Mouse (Mus musculus): ENCODE measurements around the gene Pcbp1.

The Pcbp1 gene

GRCm38 (mm10) chr6:86526032-86526960 is at the start of gene Pcbp1:
Gene Pcbp1, minus strand, starts transcription at chr6:86526321.
- CTCF ChIA-PET = no interaction called here

GRCm38 (mm10) chr6:86574495-86574894 is 48.4 kb upstream of the Pcbp1 start:
- CTCF ChIA-PET = no interaction called here

GRCm38 (mm10) chr6:86570830-86571229 is 44.7 kb upstream of the Pcbp1 start:
- CTCF ChIA-PET = interaction anchor here (0.6 to 0.7 kb wide), 2 partner anchors 9 to 11 kb away, joined by 3 to 4 read pairs; no protein-coding TSS in a partner anchor

GRCm38 (mm10) chr6:86569461-86569820 is 43.3 kb upstream of the Pcbp1 start:
- CTCF ChIA-PET = interaction anchor here (0.7 kb wide), 1 partner anchor 8 kb away, joined by 6 read pairs; no protein-coding TSS in a partner anchor

- CTCF ChIA-PET = interaction anchor here (0.7 kb wide), 1 partner anchor 9 kb away, joined by 6 read pairs; no protein-coding TSS in a partner anchor
Observed at GRCm38 (mm10) chr6:86568816-86569460, 42.8 kb upstream of the Pcbp1 start.

- CTCF ChIA-PET = interaction anchor here (0.5 kb wide), 1 partner anchor 28 kb away, joined by 3 read pairs; no protein-coding TSS in a partner anchor
Observed at GRCm38 (mm10) chr6:86565782-86566181, 39.7 kb upstream of the Pcbp1 start.

- CTCF ChIA-PET = interaction anchor here (0.6 kb wide), 1 partner anchor 26 kb away, joined by 3 read pairs; no protein-coding TSS in a partner anchor
Observed at GRCm38 (mm10) chr6:86557182-86557581, 31.1 kb upstream of the Pcbp1 start.

GRCm38 (mm10) chr6:86556345-86557058 is 30.4 kb upstream of the Pcbp1 start:
- CTCF ChIA-PET = interaction anchor here (0.6 kb wide), 1 partner anchor 26 kb away, joined by 3 read pairs; no protein-coding TSS in a partner anchor

GRCm38 (mm10) chr6:86550587-86550986 is 24.5 kb upstream of the Pcbp1 start:
- CTCF ChIA-PET = interaction anchor here (1.0 kb wide), 1 partner anchor 33 kb away, joined by 4 read pairs; no protein-coding TSS in a partner anchor

GRCm38 (mm10) chr6:86547880-86548367 is 21.8 kb upstream of the Pcbp1 start:
- CTCF ChIA-PET = no interaction called here

- CTCF ChIA-PET = no interaction called here
Observed at GRCm38 (mm10) chr6:86547228-86547755, 21.2 kb upstream of the Pcbp1 start.

GRCm38 (mm10) chr6:86545236-86545635 is 19.1 kb upstream of the Pcbp1 start:
- CTCF ChIA-PET = interaction anchor here (0.8 kb wide), 1 partner anchor 13 kb away, joined by 3 read pairs; no protein-coding TSS in a partner anchor

- CTCF ChIA-PET = interaction anchor here (0.6 kb wide), 1 partner anchor 143 kb away, joined by 3 read pairs; no protein-coding TSS in a partner anchor
Observed at GRCm38 (mm10) chr6:86543869-86544268, 17.7 kb upstream of the Pcbp1 start.

- CTCF ChIA-PET = interaction anchor here (0.6 kb wide), 1 partner anchor 142 kb away, joined by 3 read pairs; no protein-coding TSS in a partner anchor
Observed at GRCm38 (mm10) chr6:86543060-86543459, 16.9 kb upstream of the Pcbp1 start.

- CTCF ChIA-PET = interaction anchor here (0.6 kb wide), 1 partner anchor 152 kb away, joined by 3 read pairs; no protein-coding TSS in a partner anchor
Observed at GRCm38 (mm10) chr6:86541650-86542049, 15.5 kb upstream of the Pcbp1 start.

GRCm38 (mm10) chr6:86528451-86528785 is 2.3 kb upstream of the Pcbp1 start:
- CTCF ChIA-PET = no interaction called here

- CTCF ChIA-PET = interaction anchor here (0.7 kb wide), 1 partner anchor 1358 kb away, joined by 3 read pairs; no protein-coding TSS in a partner anchor
Observed at GRCm38 (mm10) chr6:86527766-86528450, 1.8 kb upstream of the Pcbp1 start.

GRCm38 (mm10) chr6:86526961-86527740 is 1.0 kb upstream of the Pcbp1 start:
- CTCF ChIA-PET = interaction anchor here (0.7 kb wide), 1 partner anchor 1359 kb away, joined by 3 read pairs; no protein-coding TSS in a partner anchor

- CTCF ChIA-PET = no interaction called here
Observed at GRCm38 (mm10) chr6:86525646-86526031, 482 bp downstream of the Pcbp1 start.
